Mouse (Mus musculus) ES-Bruce4 (cell line): ENCODE measurements at regions not wholly inside any gene's neighbourhood (a gene's known extent, or its start where the extent isn't known, plus 50 kb on each side); places are given as distances from the start of the nearest gene placed in this dataset.
"Not testable (repeated sequence)": the region's sequence is repeated elsewhere in the genome, so short reads cannot be mapped to it uniquely, and the experiment has no call there.

Experiments
- CTCF ChIP-seq: IDR thresholded peaks from one replicate; pipeline ENCODE4 v1.8.1; 2011; ENCODE audit warnings: low read depth, low read length
- POLR2A ChIP-seq: IDR thresholded peaks from one replicate; pipeline ENCODE4 v1.8.1; 2011; ENCODE audit warnings: low read length; ENCODE audit not compliant: insufficient read depth

DNA sequence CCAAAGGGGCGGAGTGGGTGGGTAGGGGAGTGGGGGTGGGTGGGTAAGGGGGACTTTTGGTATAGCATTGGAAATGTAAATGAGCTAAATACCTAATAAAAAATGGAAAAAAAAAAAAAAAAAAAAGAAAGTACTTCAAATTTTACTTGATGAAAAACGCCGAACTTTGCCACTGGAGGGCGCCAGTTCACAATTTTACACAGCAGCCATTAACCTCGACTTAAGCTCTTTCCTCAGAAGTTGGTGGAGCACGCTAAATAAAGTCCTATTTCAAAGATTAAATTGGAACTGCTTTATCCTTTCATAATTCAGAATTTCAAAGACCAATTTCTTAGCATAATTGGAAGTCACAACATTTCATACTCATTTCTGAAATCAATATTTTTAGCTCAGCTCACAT is 272.7 kb upstream of the Pdzrn3 start:
- TF ChIP-seq POLR2A, CTCF: not testable (repeated sequence)
